Mouse (Mus musculus) bone marrow, adult 2 months (tissue): ENCODE measurements around the gene Ceacam2. TPM values are rescaled to one million over a fixed set of nuclear protein-coding genes. Genes with fewer than 3 reads are reported as not detected.
"Not testable (repeated sequence)": the region's sequence is repeated elsewhere in the genome, so short reads cannot be mapped to it uniquely, and the experiment has no call there.

Experiments used
- H3K27ac ChIP-seq: fragments of 200-500 bp; 2 replicates; pipeline ENCODE4 v1.5.1; 2012; ENCODE audit warnings: low read depth, mild to moderate bottlenecking, control low read depth, inconsistent platforms, low read length; ENCODE audit not compliant: control insufficient read depth, poor library complexity, insufficient read depth
- H3K4me1 ChIP-seq: fragments of 200-500 bp; 2 replicates; pipeline ENCODE4 v1.6.1; 2011; ENCODE audit warnings: low read length; ENCODE audit not compliant: control insufficient read depth, insufficient read depth
- H3K4me3 ChIP-seq: fragments of 200-500 bp; replicated peaks from 2 replicates; pipeline ENCODE3; 2011; ENCODE audit warnings: mild to moderate bottlenecking, low read depth, low read length, control low read depth; ENCODE audit not compliant: control insufficient read depth
- CTCF ChIP-seq: fragments of 200-500 bp; IDR thresholded peaks from 2 replicates; pipeline ENCODE4 v1.5.1; 2011; ENCODE audit warnings: low read length, control low read depth; ENCODE audit not compliant: control insufficient read depth, insufficient read depth
- POLR2A ChIP-seq: fragments of 200-500 bp; IDR thresholded peaks from 2 replicates; pipeline ENCODE4 v1.6.1; 2011; ENCODE audit warnings: low read depth, mild to moderate bottlenecking, control low read depth, low read length, borderline replicate concordance; ENCODE audit not compliant: control insufficient read depth
- WGBS: fragments of 180-500 bp; shearing (Covaris S2); methylation state at CpG from one replicate; pipeline ENCODE4 v1.1.7; 2018; 5-methylcytosine and 5-hydroxymethylcytosine counted together
- polyA plus RNA-seq: library from polyadenylated mRNA; stranded (reverse); fragments of >200 nt; gene quantifications from 2 replicates; pipeline ENCODE4 v1.2.4, GENCODE M21; 2011; ENCODE audit warnings: low replicate concordance; ENCODE audit not compliant: missing spikeins, insufficient read depth, insufficient read length

Ceacam2 gene
- polyA plus RNA-seq, 1 experiment, result not detected

DNA sequence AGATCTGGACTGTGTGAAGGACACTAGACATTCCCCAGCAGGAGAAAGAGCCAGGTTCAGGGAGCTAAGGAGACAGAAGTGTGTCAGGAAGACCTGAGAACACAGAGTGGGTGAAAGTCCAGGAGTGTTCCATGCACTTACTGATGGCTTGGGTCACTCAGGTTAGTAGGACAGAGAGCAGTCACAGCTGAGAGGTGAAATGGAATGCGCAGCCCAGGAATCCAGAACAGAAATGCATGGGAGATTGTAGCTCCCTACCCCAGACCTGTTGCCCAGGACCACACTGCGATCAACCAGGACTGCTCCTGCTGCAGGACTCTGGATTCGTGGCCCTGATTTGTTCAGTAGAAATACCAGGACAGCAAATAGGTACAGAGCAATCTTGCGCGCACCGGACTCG, 29.1 kb upstream of the Ceacam2 start:
- no peak overlapping the region for H3K4me3 ChIP-seq
- H3K4me1 ChIP-seq, result no peaks in the 10 kb centered on the region
- TF ChIP-seq CTCF (no peak), POLR2A (no peak)
- 91% methylated on average over 7 of the region's 7 CpGs for WGBS
- H3K27ac ChIP-seq, result no peak overlapping the region

DNA sequence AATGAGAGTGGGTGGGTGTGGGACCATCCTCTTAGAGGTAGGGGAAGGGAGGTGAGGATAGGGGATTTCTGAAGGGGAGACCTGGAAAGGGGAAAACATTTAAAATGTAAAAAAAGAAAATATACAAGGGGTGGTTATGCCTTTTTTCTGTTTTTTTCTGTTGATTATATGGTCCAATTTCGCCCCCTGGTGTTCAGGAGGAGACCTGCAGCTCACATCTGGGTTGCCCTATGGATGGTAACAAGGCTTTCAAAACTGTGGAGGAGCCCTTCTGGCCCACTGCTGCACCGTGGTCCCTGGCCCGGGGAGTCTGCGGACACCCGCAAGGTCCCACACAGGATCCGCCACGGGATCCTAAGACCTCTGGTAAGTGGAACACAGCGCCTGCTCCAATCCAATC, 1.8 kb upstream of the Ceacam2 start:
- 76% methylated on average over 8 of the region's 8 CpGs for WGBS

DNA sequence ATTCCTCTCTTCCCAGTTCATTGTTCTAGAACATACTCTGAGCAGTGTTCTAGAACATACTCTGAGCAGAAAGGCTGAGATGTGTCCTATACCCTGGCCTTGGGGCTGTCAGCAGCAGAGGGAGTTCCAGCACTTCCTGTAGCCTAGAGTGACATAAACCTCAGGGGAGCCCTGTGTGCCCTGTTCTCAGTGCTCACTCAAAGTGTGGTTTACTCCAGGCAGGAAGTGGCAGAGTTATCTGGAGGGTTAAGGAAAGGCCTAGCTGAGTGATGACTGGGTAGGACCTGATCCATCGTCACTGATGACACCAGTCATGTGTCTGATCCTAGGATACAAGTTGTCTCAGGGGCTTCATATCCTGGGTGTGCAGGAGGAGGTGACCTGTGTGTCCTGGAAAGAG, 297 bp upstream of the Ceacam2 start:
- not testable (repeated sequence) for H3K4me1 ChIP-seq, H3K27ac ChIP-seq, H3K4me3 ChIP-seq
- 10% methylated on average over 1 of the region's 1 CpGs for WGBS

More for the DNA sequence above, 1.8 kb upstream of the Ceacam2 start:
- not testable (repeated sequence) for H3K4me1 ChIP-seq, H3K4me3 ChIP-seq, H3K27ac ChIP-seq
- TF ChIP-seq CTCF, result peak; percentile 37; the same call in 1 of the 2 replicates

DNA sequence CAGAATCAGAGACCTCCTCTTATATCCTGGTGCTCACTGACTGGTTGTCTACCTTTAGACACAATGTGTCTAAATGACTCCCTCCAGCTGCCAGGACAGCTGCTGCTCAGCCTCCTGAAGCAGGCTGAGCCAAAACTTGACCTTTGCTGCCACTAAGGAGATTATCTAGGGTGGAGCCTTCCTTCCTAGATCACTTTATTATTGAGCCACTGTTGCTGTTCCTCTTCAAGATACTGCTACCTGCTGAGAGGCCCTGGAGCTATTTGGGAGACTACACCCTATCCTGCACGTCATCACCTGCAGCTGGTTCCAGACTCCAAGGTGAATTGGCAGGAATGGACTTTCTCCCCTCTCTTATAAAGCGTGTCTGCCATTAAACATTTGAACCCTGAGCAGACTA, 8.8 kb downstream of the Ceacam2 start:
- WGBS, result 88% methylated on average over 2 of the region's 2 CpGs
- H3K4me1 ChIP-seq, result no peaks in the 10 kb centered on the region
- no peak overlapping the region for H3K27ac ChIP-seq
- TF ChIP-seq CTCF (no peak), POLR2A (no peak)
- H3K4me3 ChIP-seq, result no peak overlapping the region

DNA sequence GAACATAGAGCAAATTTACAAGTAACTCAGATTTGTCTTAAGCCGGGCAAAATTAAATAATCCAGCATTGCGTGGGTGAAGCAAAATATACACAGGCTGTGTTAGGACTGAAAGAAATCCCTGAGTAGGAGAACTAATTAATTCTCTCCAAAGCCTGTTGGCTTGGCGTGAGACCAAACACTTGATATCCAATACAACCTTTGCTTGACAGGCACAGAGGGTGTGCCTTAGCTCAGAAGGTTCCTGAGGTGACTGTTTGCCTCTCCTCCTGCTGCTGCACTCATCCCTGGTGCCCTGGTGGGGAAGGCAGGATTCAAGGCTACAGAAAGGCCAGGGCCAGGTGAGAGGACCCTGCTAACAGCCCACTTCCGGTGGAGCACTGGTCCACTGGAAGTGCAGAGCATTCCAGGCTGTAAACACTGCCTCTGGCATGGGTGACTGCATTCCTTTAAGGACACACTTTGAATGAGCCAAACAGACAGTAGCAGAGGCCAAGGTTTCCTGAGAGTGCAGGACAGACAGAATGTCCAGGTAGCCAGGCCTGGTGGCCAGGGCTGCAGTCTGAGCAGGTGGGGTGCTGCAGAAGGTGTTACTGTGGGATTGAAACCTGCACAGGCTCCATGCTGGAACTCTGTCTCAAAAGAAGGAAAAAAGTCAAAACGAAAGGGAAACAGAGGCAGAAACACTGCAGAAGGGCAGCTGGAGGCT, 23.4 kb downstream of the Ceacam2 start:
- H3K27ac ChIP-seq, H3K4me1 ChIP-seq, H3K4me3 ChIP-seq: not testable (repeated sequence)
- 94% methylated on average over 3 of the region's 5 CpGs for WGBS

DNA sequence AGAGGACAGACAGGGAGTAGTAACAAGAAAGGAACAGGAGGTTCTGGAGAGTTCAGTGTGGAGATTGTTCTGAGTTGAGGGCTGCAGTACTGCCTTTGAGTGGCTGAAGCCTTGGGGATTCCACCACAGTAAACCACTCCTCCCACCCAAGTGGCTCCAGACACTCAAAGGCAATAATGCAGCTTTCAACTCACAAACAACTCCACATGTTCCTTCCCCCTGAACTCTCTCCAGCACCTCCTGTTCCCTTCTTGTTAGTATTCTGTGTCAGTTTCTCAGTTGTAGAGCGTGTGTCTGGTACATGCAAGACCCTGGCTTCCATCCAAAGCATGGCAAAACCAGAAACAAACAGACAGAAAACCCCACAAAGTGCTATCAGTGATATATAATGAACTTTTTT, 24.0 kb downstream of the Ceacam2 start:
- H3K4me1 ChIP-seq, H3K4me3 ChIP-seq, H3K27ac ChIP-seq: not testable (repeated sequence)
- whole genome bisulfite sequencing, result 56% methylated on average over 1 of the region's 1 CpGs

DNA sequence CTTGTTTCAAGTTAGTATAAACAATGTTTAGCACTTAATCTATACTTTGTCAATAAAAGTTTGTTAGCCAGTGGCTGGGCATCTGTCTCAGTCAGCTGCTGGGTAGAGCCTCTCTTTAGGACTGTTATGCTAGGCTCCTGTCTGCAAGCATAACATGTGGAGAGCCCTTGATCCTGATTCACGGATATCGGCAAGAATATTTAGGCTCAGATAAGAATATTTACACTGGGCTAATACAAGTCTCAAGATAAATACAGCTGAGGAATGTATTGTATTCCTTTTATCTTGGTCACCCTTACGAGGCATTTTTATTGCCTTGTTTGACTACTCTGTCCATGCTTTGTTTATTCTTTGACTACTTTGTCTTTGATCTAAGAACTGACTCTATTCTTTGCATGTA, 29.7 kb downstream of the Ceacam2 start:
- 65% methylated on average over 3 of the region's 3 CpGs for WGBS
- TF ChIP-seq CTCF (no peak), POLR2A (no peak)
- Histone ChIP-seq H3K4me1 (no peaks in the 10 kb centered on the region), H3K27ac (no peak overlapping the region), H3K4me3 (no peak overlapping the region)

DNA sequence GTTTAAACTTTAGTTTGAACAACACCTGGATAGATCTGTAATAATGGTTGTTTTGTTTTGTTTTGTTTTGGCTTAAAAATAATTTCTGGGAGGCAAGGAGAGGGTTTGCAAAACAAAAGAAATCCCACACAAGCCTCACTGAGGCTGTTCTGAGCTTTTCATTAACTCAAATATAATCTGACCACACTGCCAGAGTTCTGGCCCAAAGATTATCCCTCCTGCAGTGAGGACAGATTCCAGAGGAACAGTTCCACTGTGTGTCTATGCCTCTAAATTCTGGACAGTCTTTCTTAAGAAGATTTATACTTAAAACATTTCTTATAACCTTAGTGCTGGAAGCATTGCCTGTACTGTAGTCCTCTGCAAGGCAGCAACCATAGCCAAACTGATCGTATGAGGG, 45.0 kb downstream of the Ceacam2 start:
- no peak overlapping the region for H3K27ac ChIP-seq
- H3K4me3 ChIP-seq, result no peak overlapping the region
- no peaks in the 10 kb centered on the region for H3K4me1 ChIP-seq
- 79% methylated on average over 1 of the region's 1 CpGs for WGBS
- TF ChIP-seq POLR2A (no peak), CTCF (no peak)

DNA sequence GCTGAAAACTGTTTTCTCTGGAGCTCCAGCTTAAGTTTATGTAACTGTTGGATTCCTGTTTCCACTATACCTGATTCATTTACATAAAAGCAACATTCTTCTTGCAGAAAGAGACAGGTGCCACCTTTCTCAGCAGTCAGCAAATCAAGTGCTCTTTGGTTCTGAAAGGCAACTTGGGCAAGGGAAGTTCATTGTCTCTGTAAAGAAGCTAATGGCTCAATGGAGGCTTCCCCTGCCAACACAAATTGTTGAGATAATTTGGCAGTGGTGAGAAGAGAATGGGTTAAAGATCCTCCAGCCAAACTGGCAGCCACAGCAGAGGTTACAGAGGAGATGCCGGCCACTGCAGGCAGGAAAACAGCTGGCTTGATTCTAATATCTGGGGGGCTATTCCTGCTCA, 49.0 kb downstream of the Ceacam2 start:
- not testable (repeated sequence) for H3K4me1 ChIP-seq, H3K27ac ChIP-seq, H3K4me3 ChIP-seq
- no CpG with 5 or more reads among the region's 1 CpGs for WGBS

DNA sequence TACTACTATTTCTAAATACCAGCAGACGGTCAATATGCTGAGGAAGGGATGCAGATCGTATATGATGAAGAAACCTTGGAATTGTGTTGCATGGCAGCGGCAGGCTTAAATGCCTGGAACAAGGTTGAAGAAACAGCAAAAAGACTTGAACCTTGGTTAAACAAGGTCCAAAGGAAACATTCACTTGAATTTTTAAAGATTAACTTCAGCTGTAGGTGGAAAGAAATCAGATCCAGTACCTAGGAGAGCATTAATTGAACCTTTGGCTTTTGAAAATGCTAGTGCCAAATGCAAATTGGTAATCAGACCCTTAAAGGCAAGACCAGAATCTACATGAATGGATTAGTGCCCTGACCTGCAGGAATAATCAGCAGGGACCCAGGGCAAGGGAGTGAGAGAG, 50.3 kb downstream of the Ceacam2 start:
- H3K27ac ChIP-seq, H3K4me1 ChIP-seq, H3K4me3 ChIP-seq: not testable (repeated sequence)
- 87% methylated on average over 3 of the region's 3 CpGs for WGBS
